In genomic region chr13:25993526-25993925, GRCm38 (mm10) we compare ENCODE assay signal across 11 mouse cellular contexts.
"Had no signal": no experiment of that assay in that cellular context is flagged by ENCODE, and none has a peak within 500 bp of the region (broad histone marks: within the 10 kb centered on the region; RNA-seq: fewer than 3 reads in every experiment).

No protein-coding gene starts in this region.

- H3K9me3 ChIP-seq: limb, embryonic 10.5 days; liver, embryonic 15.5 days; midbrain, embryonic 13.5 days; stomach, embryonic 15.5 days had no signal

- H3K4me2 ChIP-seq: liver, embryonic 11.5 days; liver, embryonic 15.5 days; midbrain, embryonic 13.5 days; stomach, embryonic 15.5 days had no signal

- H3K27ac ChIP-seq: limb, embryonic 10.5 days; liver, embryonic 15.5 days; midbrain, embryonic 13.5 days; stomach, embryonic 15.5 days had no signal

- H3K4me1 ChIP-seq: limb, embryonic 10.5 days; liver, embryonic 15.5 days; midbrain, embryonic 13.5 days; stomach, embryonic 15.5 days had no signal

- H3K36me3 ChIP-seq: limb, embryonic 10.5 days; liver, embryonic 15.5 days; midbrain, embryonic 13.5 days; stomach, embryonic 15.5 days had no signal

- H3K4me3 ChIP-seq: limb, embryonic 10.5 days; liver, embryonic 15.5 days; midbrain, embryonic 13.5 days; stomach, embryonic 15.5 days had no signal

- ATAC-seq: intestine, embryonic 16.5 days; lung, postnatal 0 days; midbrain, embryonic 13.5 days had no signal

- H3K9ac ChIP-seq: liver, embryonic 15.5 days; midbrain, embryonic 13.5 days; stomach, embryonic 15.5 days had no signal

- DNase-seq: lung, adult 2 months; lung, postnatal 36 days; right cerebral cortex, postnatal 14 days; thymus, postnatal 4 days had no signal

- H3K27me3 ChIP-seq: liver, embryonic 15.5 days; midbrain, embryonic 13.5 days; stomach, embryonic 15.5 days had no signal
